Mouse (Mus musculus) ES-E14 (cell line): ENCODE results near the gene Luc7l3. TPM values are rescaled to one million over a fixed set of nuclear protein-coding genes. Genes with fewer than 3 reads are reported as not detected.
A peak's percentile ranks its signal among the peaks of the same experiment; 100 is the strongest.

ENCODE experiments used
- DNase-seq: peaks from one replicate; pipeline ENCODE4 v3.0.0-alpha.2; 2013; ENCODE audit warnings: low read depth, low spot score
- H3K27ac ChIP-seq: 2 replicates; pipeline ENCODE4 v1.5.1; 2012; ENCODE audit warnings: low read depth, mild to moderate bottlenecking, low read length, moderate library complexity, mixed read lengths; ENCODE audit not compliant: poor library complexity, insufficient read depth, severe bottlenecking
- H3K36me3 ChIP-seq: 2 replicates; pipeline ENCODE4 v1.6.1; 2012; ENCODE audit warnings: mild to moderate bottlenecking, low read length, moderate library complexity, mixed read lengths; ENCODE audit not compliant: control insufficient read depth, poor library complexity, insufficient read depth, severe bottlenecking
- H3K4me1 ChIP-seq, 2 experiments: fragments of 150-350 bp in 1 of 2; sonication (generic) in 1 of 2; 2 replicates each; pipeline ENCODE4 v1.6.1; 2012; ENCODE audit warnings: low read length in 2 of 2, mild to moderate bottlenecking in 1 of 2, mixed read lengths in 1 of 2; ENCODE audit not compliant: control insufficient read depth in 2 of 2, insufficient read depth in 2 of 2, poor library complexity in 1 of 2
- H3K4me3 ChIP-seq, 2 experiments: fragments of 150-350 bp in 1 of 2; sonication (generic) in 1 of 2; 2 replicates each; pipeline ENCODE4 v1.5.1; 2012; ENCODE audit warnings: low read length in 2 of 2, low read depth in 1 of 2, mild to moderate bottlenecking in 1 of 2, mixed read lengths in 1 of 2; ENCODE audit not compliant: insufficient read depth in 1 of 2, poor library complexity in 1 of 2, severe bottlenecking in 1 of 2
- H3K9ac ChIP-seq: 2 replicates; pipeline ENCODE4 v1.6.1; 2012; ENCODE audit warnings: low read depth, mild to moderate bottlenecking, low read length, mixed read lengths; ENCODE audit not compliant: poor library complexity, insufficient read depth, severe bottlenecking
- H3K9me3 ChIP-seq: fragments of 150-350 bp; sonication (generic); 2 replicates; pipeline ENCODE4 v1.6.1; 2012; ENCODE audit warnings: low read depth, mild to moderate bottlenecking, low read length; ENCODE audit not compliant: control insufficient read depth, insufficient read depth
- CHD2 ChIP-seq: IDR thresholded peaks from 2 replicates; pipeline ENCODE4 v1.6.1; 2014; ENCODE audit warnings: mild to moderate bottlenecking, low read depth, low read length, inconsistent platforms
- HCFC1 ChIP-seq: IDR thresholded peaks from 2 replicates; pipeline ENCODE4 v1.6.1; 2012; ENCODE audit warnings: low read length, inconsistent platforms, borderline replicate concordance; ENCODE audit not compliant: insufficient read depth
- MAFK ChIP-seq: IDR thresholded peaks from 2 replicates; pipeline ENCODE4 v1.6.1; 2014; ENCODE audit warnings: mild to moderate bottlenecking, low read depth, low read length, inconsistent platforms; ENCODE audit not compliant: insufficient read depth
- ZC3H11A ChIP-seq: IDR thresholded peaks from 2 replicates; pipeline ENCODE4 v1.6.1; 2012; ENCODE audit warnings: low read depth, mild to moderate bottlenecking, inconsistent platforms, low read length, borderline replicate concordance
- ZNF384 ChIP-seq: IDR thresholded peaks from 2 replicates; pipeline ENCODE4 v1.6.1; 2012; ENCODE audit warnings: low read depth, low read length, inconsistent platforms
- in situ Hi-C, 2 experiments: fragments of 600-800 bp; cut with MboI; formaldehyde crosslinking; loops; one replicate each; pipeline ENCODE4 v1.15.1; 2025; ENCODE audit warnings: low sequenced_read_pairs in 2 of 2, inconsistent platforms in 1 of 2; ENCODE audit not compliant: unreplicated experiment in 2 of 2
- total RNA-seq: library from RNA; depleted of rRNA; stranded (reverse); fragments of 300-350 nt; gene quantifications from 2 replicates; pipeline ENCODE4 v1.2.3, GENCODE M21; 2012

The Luc7l3 gene
- total RNA-seq, 1 experiment, result 66.8 TPM

- Histone ChIP-seq H3K4me1 (peaks cover 0 to 2% of the 10 kb centered on the region in 2 experiments; a peak in 1 of 4 replicates), H3K27ac (no peak overlapping the region), H3K9ac (no peak overlapping the region), H3K9me3 (no peaks in the 10 kb centered on the region), H3K36me3 (peaks cover 8% of the 10 kb centered on the region), H3K4me3 (no peak overlapping the region)
- in situ Hi-C loops, result no loop called here
- TF ChIP-seq CHD2, result no peak
- DNase-seq, result no peak
These were observed 19.5 kb upstream of the Luc7l3 start for GRCm38 (mm10) chr11:94340948-94341933.

- Histone ChIP-seq H3K27ac (no peak overlapping the region), H3K9ac (no peak overlapping the region), H3K4me1 (peaks cover 0 to 2% of the 10 kb centered on the region in 2 experiments; a peak in 1 of 4 replicates), H3K36me3 (peaks cover 8% of the 10 kb centered on the region), H3K9me3 (no peaks in the 10 kb centered on the region), H3K4me3 (no peak overlapping the region)
- in situ Hi-C loops, result loop anchor here (5.0 to 10.0 kb wide), 2 partner anchors 145 to 147 kb away; partner anchors contain the start of gene Spata20 (in 2 of the 2)
- TF ChIP-seq MAFK (no peak), CHD2 (no peak), ZC3H11A (peak; percentile 47; the same call in 1 of the 2 replicates)
- no peak for DNase-seq
These were observed 18.2 kb upstream of the Luc7l3 start for GRCm38 (mm10) chr11:94339732-94340585.

- in situ Hi-C loops, result loop anchor here (5.0 to 10.0 kb wide), 2 partner anchors 146 to 149 kb away; partner anchors contain the start of gene Spata20 (in 2 of the 2)
- no peak for TF ChIP-seq MAFK
- H3K27ac ChIP-seq, result no peak overlapping the region
- no peak overlapping the region for H3K4me3 ChIP-seq
- H3K9me3 ChIP-seq, result no peaks in the 10 kb centered on the region
- no peak for DNase-seq
- H3K36me3 ChIP-seq, result peaks cover 14% of the 10 kb centered on the region
- no peak overlapping the region for H3K9ac ChIP-seq
- H3K4me1 ChIP-seq, result peaks cover 0 to 2% of the 10 kb centered on the region in 2 experiments; a peak in 1 of 4 replicates
These were observed 16.6 kb upstream of the Luc7l3 start for GRCm38 (mm10) chr11:94338347-94338746.

- DNase-seq, result no peak
- peaks cover 14% of the 10 kb centered on the region for H3K36me3 ChIP-seq
- in situ Hi-C loops, result loop anchor here (5.0 to 10.0 kb wide), 2 partner anchors 148 to 151 kb away; partner anchors contain the start of gene Spata20 (in 2 of the 2)
These were observed 14.8 kb upstream of the Luc7l3 start for GRCm38 (mm10) chr11:94336551-94336950.

More at GRCm38 (mm10) chr11:94336551-94336950, 14.8 kb upstream of the Luc7l3 start:
- H3K4me1 ChIP-seq, result peaks cover 0 to 2% of the 10 kb centered on the region in 2 experiments; a peak in 1 of 4 replicates
- no peak overlapping the region for H3K9ac ChIP-seq
- no peaks in the 10 kb centered on the region for H3K9me3 ChIP-seq
- H3K4me3 ChIP-seq, result no peak overlapping the region
- TF ChIP-seq MAFK, result no peak
- no peak for TF ChIP-seq CHD2
- no peak for TF ChIP-seq HCFC1
- TF ChIP-seq ZC3H11A, result no peak
- TF ChIP-seq ZNF384, result no peak
- H3K27ac ChIP-seq, result no peak overlapping the region
